Comparison of ENCODE assay signal across 17 mouse cellular contexts in the genomic region with DNA sequence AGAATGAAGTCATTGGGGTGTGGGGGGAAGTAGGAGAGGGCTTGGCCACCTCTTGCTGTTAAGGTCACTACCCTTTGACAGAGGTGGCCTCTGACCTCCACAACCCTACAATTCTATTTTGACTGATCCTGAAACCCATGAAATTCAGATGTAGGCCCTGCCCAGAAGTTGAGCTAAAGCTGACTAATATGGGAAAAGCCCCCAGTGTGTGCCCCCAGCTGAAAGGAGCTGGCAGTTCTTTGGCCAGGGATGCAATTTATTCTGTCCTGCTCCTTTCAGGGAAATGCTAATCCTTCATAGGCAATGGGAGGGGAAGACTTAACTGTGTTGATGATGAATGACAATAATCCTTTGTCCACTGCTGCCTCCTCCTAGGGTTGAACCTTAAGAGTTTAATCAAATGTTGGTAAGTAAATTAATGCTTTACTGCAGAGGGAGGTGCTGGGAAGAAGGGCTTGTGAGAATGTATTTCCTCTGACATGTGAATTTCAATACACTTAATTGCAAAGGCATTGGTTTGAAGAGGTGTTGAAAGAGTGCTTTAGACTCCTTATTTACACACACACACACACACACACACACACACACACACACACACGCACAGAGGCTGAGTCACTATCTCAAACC. TPM values are rescaled to one million over a fixed set of nuclear protein-coding genes. Genes with fewer than 3 reads are reported as not detected.
DNase-seq lines count a peak whose midpoint lies in the region; ATAC-seq lines count a peak whose summit lies in the region.
"Had no signal": no experiment of that assay in that cellular context is flagged by ENCODE, and none has a peak within 500 bp of the region (broad histone marks: within the 10 kb centered on the region; RNA-seq: fewer than 3 reads in every experiment).

No protein-coding gene starts in this region.

- H3K27me3 ChIP-seq in hindbrain, embryonic 10.5 days (ENCODE audit: insufficient read depth, poor library complexity, severe bottlenecking): peaks cover 14% of the 10 kb centered on the region
- H3K27me3 ChIP-seq in hindbrain, embryonic 14.5 days (ENCODE audit: control insufficient read depth, insufficient read depth, low read length): no peaks in the 10 kb centered on the region
- H3K27me3 ChIP-seq: limb, embryonic 12.5 days; liver, embryonic 15.5 days had no signal

- no peak overlapping the region for H3K4me2 ChIP-seq in hindbrain, embryonic 14.5 days (replicated peaks)
- H3K4me2 ChIP-seq: limb, embryonic 12.5 days; liver, embryonic 15.5 days had no signal

- peaks cover 53% of the 10 kb centered on the region for H3K4me1 ChIP-seq in hindbrain, embryonic 10.5 days (replicated peaks)
- peaks cover 30% of the 10 kb centered on the region for H3K4me1 ChIP-seq in hindbrain, embryonic 14.5 days (replicated peaks; ENCODE audit: control insufficient read depth, insufficient read depth, low read length)
- H3K4me1 ChIP-seq: limb, embryonic 12.5 days; liver, embryonic 15.5 days had no signal

- peak; percentile 74 for DNase-seq in hindbrain, embryonic 10.5 days (ENCODE audit: low spot score)
- no peak for DNase-seq in hindbrain, embryonic 14.5 days (ENCODE audit: low spot score)
- DNase-seq in retina, postnatal 1 day: peak; percentile 43
- no peak for DNase-seq in retina, embryonic 14.5 days (ENCODE audit: low spot score)
- peak; percentile 68 for DNase-seq in embryo, embryonic 9.5 days (ENCODE audit: extremely low spot score)
- DNase-seq in kidney, postnatal 4 days: no peak
- no peak for DNase-seq in neural tube, embryonic 10.5 days (ENCODE audit: extremely low spot score, low spot score)
- DNase-seq: cerebellum, postnatal 10 days; heart, adult 18-20 months; kidney, adult 8-10 months; kidney, postnatal 36 days; thymus, postnatal 36 days had no signal

- H3K27ac ChIP-seq in hindbrain, embryonic 10.5 days: peak overlapping the region; percentile 76
- H3K27ac ChIP-seq in hindbrain, embryonic 14.5 days: no peak overlapping the region
- H3K27ac ChIP-seq: limb, embryonic 12.5 days; liver, embryonic 15.5 days; macrophage had no signal

- ATAC-seq in hindbrain, embryonic 14.5 days (ENCODE audit: low FRiP score): no peak
- ATAC-seq: activated CD4-positive, CD25-positive, alpha-beta regulatory T cell, adult 4 months had no signal

- H3K9me3 ChIP-seq in hindbrain, embryonic 10.5 days: no peaks in the 10 kb centered on the region
- H3K9me3 ChIP-seq in hindbrain, embryonic 14.5 days (ENCODE audit: control insufficient read depth, low read length): no peaks in the 10 kb centered on the region
- H3K9me3 ChIP-seq: limb, embryonic 12.5 days; liver, embryonic 15.5 days had no signal

- H3K9ac ChIP-seq in hindbrain, embryonic 14.5 days: no peak overlapping the region
- H3K9ac ChIP-seq: limb, embryonic 12.5 days; liver, embryonic 15.5 days had no signal

- 24% methylated on average over 1 of the region's 1 CpGs for WGBS in hindbrain, embryonic 10.5 days
- 6% methylated on average over 1 of the region's 1 CpGs for WGBS in hindbrain, embryonic 14.5 days

- H3K36me3 ChIP-seq in hindbrain, embryonic 10.5 days: peaks cover 24% of the 10 kb centered on the region
- H3K36me3 ChIP-seq in hindbrain, embryonic 14.5 days (replicated peaks; ENCODE audit: control insufficient read depth, insufficient read depth): no peaks in the 10 kb centered on the region
- H3K36me3 ChIP-seq: limb, embryonic 12.5 days; liver, embryonic 15.5 days had no signal

- no peak overlapping the region for H3K4me3 ChIP-seq in hindbrain, embryonic 10.5 days
- H3K4me3 ChIP-seq in hindbrain, embryonic 14.5 days (replicated peaks; ENCODE audit: low read length): no peak overlapping the region
- H3K4me3 ChIP-seq: limb, embryonic 12.5 days; liver, embryonic 15.5 days; myocyte had no signal

RNA-seq across cellular contexts. Expression of a gene that starts 6.5 kb away (rescaled TPM):
- polyA plus RNA-seq in hindbrain, embryonic 10.5 days (2016; fragmentation: Nextera tagmentation; extraction: Ambion mirVana): 27.4 and 29.5 TPM in 2 replicates
- polyA plus RNA-seq in hindbrain, embryonic 14.5 days (2014; fragmentation: Nextera tagmentation; extraction: Ambion mirVana): 45.6 and 49.4 TPM in 2 replicates

Comparison
In these comparisons a context has a peak if more than half of its experiments do, and no peak if none do; other contexts are left out.
1. DNase-seq: peak in hindbrain, embryonic 10.5 days (single experiment), retina, postnatal 1 day (single experiment) and embryo, embryonic 9.5 days (single experiment); none in hindbrain, embryonic 14.5 days (single experiment), retina, embryonic 14.5 days (single experiment), kidney, postnatal 4 days (0 of 2) and neural tube, embryonic 10.5 days (single experiment).